Mouse (Mus musculus): ENCODE data around the gene Slc39a11. TPM values are rescaled to one million over a fixed set of nuclear protein-coding genes. Genes with fewer than 3 reads are reported as not detected.

Gene Slc39a11
- polyA plus RNA-seq, 1 experiment from 2014 or later = 24.5 TPM

Other genes starting within 250 kb of the Slc39a11 start
- 2.5 and 3.1 TPM in 2 replicates for gene Sstr2, start 30.7 kb downstream of the Slc39a11 start, polyA plus RNA-seq (2015; fragmentation: Nextera tagmentation; extraction: Ambion mirVana)
- 26.5 and 27.7 TPM in 2 replicates for gene Cog1, start 910 bp downstream of the Slc39a11 start, polyA plus RNA-seq (2015; fragmentation: Nextera tagmentation; extraction: Ambion mirVana)
- gene Fam104a, start 34.1 kb upstream of the Slc39a11 start, polyA plus RNA-seq (2015; fragmentation: Nextera tagmentation; extraction: Ambion mirVana) = 43.7 and 44.6 TPM in 2 replicates
- gene D11Wsu47e, start 34.3 kb upstream of the Slc39a11 start, polyA plus RNA-seq (2015; fragmentation: Nextera tagmentation; extraction: Ambion mirVana) = 19.7 and 20.6 TPM in 2 replicates
- gene Cpsf4l, start 59.9 kb upstream of the Slc39a11 start, polyA plus RNA-seq (2015; fragmentation: Nextera tagmentation; extraction: Ambion mirVana) = 0.57 and 2.7 TPM in 2 replicates
- 122 TPM in 2 replicates for gene Cdc42ep4, start 101.8 kb upstream of the Slc39a11 start, polyA plus RNA-seq (2015; fragmentation: Nextera tagmentation; extraction: Ambion mirVana)

Measured in lung, embryonic 15.5 days (tissue).